Mouse (Mus musculus) heart, embryonic 16.5 days (tissue): ENCODE measurements around the gene Erg. TPM values are rescaled to one million over a fixed set of nuclear protein-coding genes. Genes with fewer than 3 reads are reported as not detected.

Source experiments
- ATAC-seq: fragments of 200-750 bp; cut with Nextera tagmentation; replicated peaks from 2 replicates; pipeline ENCODE4 v1.8.0; 2017; ENCODE audit warnings: moderate number of reproducible peaks; ENCODE audit not compliant: insufficient read depth, low FRiP score; ENCODE audit errors: extremely low read depth
- H3K27ac ChIP-seq: fragments of 300-500 bp; sonication (generic); 2 replicates; pipeline ENCODE4 v1.5.1; 2014; ENCODE audit warnings: mild to moderate bottlenecking, low read length, control low read depth, moderate library complexity
- H3K27me3 ChIP-seq: fragments of 300-500 bp; sonication (generic); 2 replicates; pipeline ENCODE4 v1.6.1; 2014; ENCODE audit warnings: low read length, mixed read lengths; ENCODE audit not compliant: control insufficient read depth, insufficient read depth
- H3K36me3 ChIP-seq: fragments of 300-500 bp; sonication (generic); 2 replicates; pipeline ENCODE4 v1.6.1; 2014; ENCODE audit not compliant: control insufficient read depth, insufficient read depth
- H3K4me1 ChIP-seq: fragments of 300-500 bp; sonication (generic); 2 replicates; pipeline ENCODE4 v1.6.1; 2014; ENCODE audit warnings: low read length, mixed read lengths; ENCODE audit not compliant: control insufficient read depth, insufficient read depth
- H3K4me2 ChIP-seq: fragments of 300-500 bp; sonication (generic); 2 replicates; pipeline ENCODE4 v1.6.1; 2014; ENCODE audit warnings: low read depth, mild to moderate bottlenecking, control low read depth, low read length
- H3K4me3 ChIP-seq: fragments of 300-500 bp; sonication (generic); 2 replicates; pipeline ENCODE4 v1.5.1; 2014; ENCODE audit warnings: mild to moderate bottlenecking, control low read depth, low read length
- H3K9ac ChIP-seq: fragments of 300-500 bp; sonication (generic); 2 replicates; pipeline ENCODE4 v1.6.1; 2014; ENCODE audit warnings: low read length, control low read depth
- H3K9me3 ChIP-seq: fragments of 300-500 bp; sonication (generic); replicated peaks from 2 replicates; pipeline ENCODE4 v1.6.1; 2016; ENCODE audit warnings: low read length; ENCODE audit not compliant: control insufficient read depth
- WGBS: fragments of 180-500 bp; shearing (Covaris S2); extraction: QIAGEN DNeasy Blood & Tissue Kit; methylation state at CpG from one replicate; pipeline ENCODE4 v1.1.7; 2014; 5-methylcytosine and 5-hydroxymethylcytosine counted together
- polyA plus RNA-seq: library from polyadenylated mRNA; unstranded; fragments of >200 nt; fragmentation: Nextera tagmentation; extraction: Ambion mirVana; gene quantifications from 2 replicates; pipeline ENCODE4 v1.2.1, GENCODE M21; 2015

The Erg gene
- polyA plus RNA-seq, 1 experiment from 2014 or later, result 6.8 TPM

GRCm38 (mm10) chr16:95478558-95478957, 107.8 kb downstream of the Erg start:
- 70% methylated on average over 5 of the region's 5 CpGs for WGBS
- H3K4me2 ChIP-seq, result no peak overlapping the region
- no peak overlapping the region for H3K4me3 ChIP-seq
- ATAC-seq, result no peak
- no peak overlapping the region for H3K27ac ChIP-seq
- no peaks in the 10 kb centered on the region for H3K36me3 ChIP-seq
- H3K4me1 ChIP-seq, result no peaks in the 10 kb centered on the region
- H3K27me3 ChIP-seq, result no peaks in the 10 kb centered on the region
- no peak overlapping the region for H3K9ac ChIP-seq
- H3K9me3 ChIP-seq, result no peaks in the 10 kb centered on the region

GRCm38 (mm10) chr16:95475041-95475440, 111.4 kb downstream of the Erg start:
- H3K4me2 ChIP-seq, result no peak overlapping the region

GRCm38 (mm10) chr16:95473946-95474345, 112.4 kb downstream of the Erg start:
- Histone ChIP-seq H3K27ac (no peak overlapping the region), H3K4me1 (no peaks in the 10 kb centered on the region), H3K9me3 (no peaks in the 10 kb centered on the region), H3K27me3 (no peaks in the 10 kb centered on the region), H3K36me3 (no peaks in the 10 kb centered on the region), H3K4me2 (no peak overlapping the region), H3K4me3 (no peak overlapping the region), H3K9ac (no peak overlapping the region)
- 80% methylated on average over 3 of the region's 3 CpGs for WGBS
- no peak for ATAC-seq

More at GRCm38 (mm10) chr16:95475041-95475440, 111.4 kb downstream of the Erg start:
- H3K9me3 ChIP-seq, result no peaks in the 10 kb centered on the region
- 78% methylated on average over 3 of the region's 3 CpGs for WGBS
- H3K27ac ChIP-seq, result no peak overlapping the region
- no peak overlapping the region for H3K9ac ChIP-seq
- H3K4me3 ChIP-seq, result no peak overlapping the region
- ATAC-seq, result no peak
- no peaks in the 10 kb centered on the region for H3K27me3 ChIP-seq
- no peaks in the 10 kb centered on the region for H3K4me1 ChIP-seq
- no peaks in the 10 kb centered on the region for H3K36me3 ChIP-seq

- no peak for ATAC-seq
- no peaks in the 10 kb centered on the region for H3K27me3 ChIP-seq
- H3K4me1 ChIP-seq, result no peaks in the 10 kb centered on the region
- no peaks in the 10 kb centered on the region for H3K36me3 ChIP-seq
- no peak overlapping the region for H3K4me3 ChIP-seq
- WGBS, result 87% methylated on average over 11 of the region's 11 CpGs
- H3K9me3 ChIP-seq, result no peaks in the 10 kb centered on the region
- H3K27ac ChIP-seq, result no peak overlapping the region
- H3K4me2 ChIP-seq, result no peak overlapping the region
- H3K9ac ChIP-seq, result no peak overlapping the region
Observed at GRCm38 (mm10) chr16:95472771-95473170, 113.6 kb downstream of the Erg start.

GRCm38 (mm10) chr16:95469262-95470139, 116.9 kb downstream of the Erg start:
- 69% methylated on average over 9 of the region's 9 CpGs for WGBS
- no peak overlapping the region for H3K27ac ChIP-seq
- ATAC-seq, result no peak
- no peaks in the 10 kb centered on the region for H3K36me3 ChIP-seq
- H3K4me3 ChIP-seq, result no peak overlapping the region
- no peak overlapping the region for H3K4me2 ChIP-seq
- 0 out of 2 replicates have a peak, but pooled peaks cover 2% of the 10 kb centered on the region for H3K4me1 ChIP-seq
- no peak overlapping the region for H3K9ac ChIP-seq
- no peaks in the 10 kb centered on the region for H3K9me3 ChIP-seq
- H3K27me3 ChIP-seq, result no peaks in the 10 kb centered on the region

GRCm38 (mm10) chr16:95467893-95468292, 118.5 kb downstream of the Erg start:
- no peak overlapping the region for H3K4me3 ChIP-seq
- no peak overlapping the region for H3K9ac ChIP-seq
- no peaks in the 10 kb centered on the region for H3K27me3 ChIP-seq
- ATAC-seq, result no peak
- H3K4me1 ChIP-seq, result peaks cover 5% of the 10 kb centered on the region; the same call in 1 of the 2 replicates
- WGBS, result 93% methylated on average over 2 of the region's 2 CpGs
- no peak overlapping the region for H3K4me2 ChIP-seq
- no peak overlapping the region for H3K27ac ChIP-seq
- no peaks in the 10 kb centered on the region for H3K36me3 ChIP-seq
- H3K9me3 ChIP-seq, result no peaks in the 10 kb centered on the region

GRCm38 (mm10) chr16:95466548-95466947, 119.8 kb downstream of the Erg start:
- H3K9ac ChIP-seq, result no peak overlapping the region
- 82% methylated on average over 1 of the region's 1 CpGs for WGBS
- no peaks in the 10 kb centered on the region for H3K36me3 ChIP-seq
- ATAC-seq, result no peak
- H3K4me3 ChIP-seq, result no peak overlapping the region
- no peak overlapping the region for H3K4me2 ChIP-seq
- no peaks in the 10 kb centered on the region for H3K27me3 ChIP-seq
- no peak overlapping the region for H3K27ac ChIP-seq
- H3K9me3 ChIP-seq, result no peaks in the 10 kb centered on the region
- peaks cover 5% of the 10 kb centered on the region; the same call in 1 of the 2 replicates for H3K4me1 ChIP-seq

- H3K4me2 ChIP-seq, result no peak overlapping the region
- H3K27ac ChIP-seq, result no peak overlapping the region
- no peaks in the 10 kb centered on the region for H3K9me3 ChIP-seq
- H3K27me3 ChIP-seq, result no peaks in the 10 kb centered on the region
- H3K4me3 ChIP-seq, result no peak overlapping the region
- 66% methylated on average over 8 of the region's 8 CpGs for WGBS
- ATAC-seq, result no peak
- no peaks in the 10 kb centered on the region for H3K36me3 ChIP-seq
- H3K9ac ChIP-seq, result no peak overlapping the region
- H3K4me1 ChIP-seq, result peaks cover 5% of the 10 kb centered on the region
Observed at GRCm38 (mm10) chr16:95464609-95465008, 121.8 kb downstream of the Erg start.

- H3K4me2 ChIP-seq, result no peak overlapping the region
- H3K4me1 ChIP-seq, result peaks cover 5% of the 10 kb centered on the region
- no peaks in the 10 kb centered on the region for H3K27me3 ChIP-seq
- H3K36me3 ChIP-seq, result no peaks in the 10 kb centered on the region
- H3K9me3 ChIP-seq, result no peaks in the 10 kb centered on the region
- H3K27ac ChIP-seq, result no peak overlapping the region
- H3K9ac ChIP-seq, result no peak overlapping the region
- ATAC-seq, result 0 out of 2 replicates have a peak, but pooled peaks have one; percentile 21
- no peak overlapping the region for H3K4me3 ChIP-seq
- WGBS, result 15% methylated on average over 6 of the region's 6 CpGs
Observed at GRCm38 (mm10) chr16:95463796-95464195, 122.6 kb downstream of the Erg start.
